Mouse (Mus musculus): ENCODE measurements at regions not wholly inside any gene's neighbourhood (a gene's known extent, or its start where the extent isn't known, plus 50 kb on each side); places are given as distances from the start of the nearest gene placed in this dataset.

- intact Hi-C loops (cut with DNase I), result loop anchor here (10.0 kb wide), 1 partner anchor 520 kb away; no protein-coding TSS in a partner anchor
Observed at GRCm38 (mm10) chr12:26534229-26535105, 65.5 kb downstream of the Cmpk2 start.

GRCm38 (mm10) chr12:26533641-26534151 lies 64.7 kb downstream of the Cmpk2 start:
- intact Hi-C loops (cut with DNase I), result loop anchor here (2.0 to 10.0 kb wide), 3 partner anchors 521 to 1899 kb away; no protein-coding TSS in a partner anchor
- no peak for DNase-seq (ENCODE audit: extremely low spot score in 1 of 2, low spot score in 2 of 2)

More at GRCm38 (mm10) chr12:26534229-26535105, 65.5 kb downstream of the Cmpk2 start:
- DNase-seq (ENCODE audit: extremely low spot score in 1 of 2, low spot score in 2 of 2), result no peak

GRCm38 (mm10) chr12:26532823-26533640 lies 64.0 kb downstream of the Cmpk2 start:
- intact Hi-C loops (cut with DNase I), result loop anchor here (2.0 to 10.0 kb wide), 3 partner anchors 522 to 1900 kb away; no protein-coding TSS in a partner anchor
- peak; percentile 76 to 79 for DNase-seq (ENCODE audit: extremely low spot score in 1 of 2, low spot score in 2 of 2)

GRCm38 (mm10) chr12:26532076-26532475 lies 63.1 kb downstream of the Cmpk2 start:
- intact Hi-C loops (cut with DNase I), result loop anchor here (2.0 to 10.0 kb wide), 3 partner anchors 523 to 1901 kb away; no protein-coding TSS in a partner anchor
- DNase-seq (ENCODE audit: extremely low spot score in 1 of 2, low spot score in 2 of 2), result no peak

Measured in left cerebral cortex, postnatal 10 days (tissue).